Mouse (Mus musculus) limb, embryonic 14.5 days (tissue): ENCODE data around the gene Daxx. TPM values are rescaled to one million over a fixed set of nuclear protein-coding genes. Genes with fewer than 3 reads are reported as not detected.

ENCODE experiments used
- ATAC-seq: fragments of 200-750 bp; cut with Nextera tagmentation; 2 replicates; pipeline ENCODE4 v1.8.0; 2017; ENCODE audit warnings: low read depth, moderate number of reproducible peaks, moderate TSS enrichment; ENCODE audit not compliant: low FRiP score
- DNase-seq: peaks from one replicate; pipeline ENCODE4 v3.0.0-alpha.2; 2015; ENCODE audit warnings: low spot score
- H3K27ac ChIP-seq: fragments of 300-500 bp; sonication (generic); replicated peaks from 2 replicates; pipeline ENCODE4 v1.5.1; 2014; ENCODE audit warnings: low read depth, mild to moderate bottlenecking, low read length, moderate library complexity, mixed read lengths
- H3K27me3 ChIP-seq: fragments of 300-500 bp; sonication (generic); 2 replicates; pipeline ENCODE4 v1.6.1; 2014; ENCODE audit warnings: low read length, mixed read lengths; ENCODE audit not compliant: control insufficient read depth, insufficient read depth
- H3K36me3 ChIP-seq: fragments of 300-500 bp; sonication (generic); 2 replicates; pipeline ENCODE4 v1.6.1; 2014; ENCODE audit warnings: mild to moderate bottlenecking, low read length, moderate library complexity, mixed read lengths; ENCODE audit not compliant: control insufficient read depth, insufficient read depth
- H3K4me1 ChIP-seq: fragments of 300-500 bp; sonication (generic); 2 replicates; pipeline ENCODE4 v1.6.1; 2014; ENCODE audit warnings: antibody characterized with exemption, low read length, mixed read lengths; ENCODE audit not compliant: control insufficient read depth, insufficient read depth
- H3K4me2 ChIP-seq: fragments of 300-500 bp; sonication (generic); replicated peaks from 2 replicates; pipeline ENCODE4 v1.6.1; 2014; ENCODE audit warnings: low read depth, mild to moderate bottlenecking, low read length, moderate library complexity; ENCODE audit not compliant: severe bottlenecking
- H3K4me3 ChIP-seq: fragments of 300-500 bp; sonication (generic); replicated peaks from 2 replicates; pipeline ENCODE4 v1.5.1; 2014; ENCODE audit warnings: low read length
- H3K9ac ChIP-seq: fragments of 300-500 bp; sonication (generic); 2 replicates; pipeline ENCODE4 v1.6.1; 2014; ENCODE audit warnings: mild to moderate bottlenecking, low read depth, low read length, moderate library complexity; ENCODE audit not compliant: severe bottlenecking
- H3K9me3 ChIP-seq: fragments of 300-500 bp; sonication (generic); 2 replicates; pipeline ENCODE4 v1.6.1; 2016; ENCODE audit warnings: low read length; ENCODE audit not compliant: control insufficient read depth
- POLR2A ChIP-seq: fragments of 200-500 bp; IDR thresholded peaks from 2 replicates; pipeline ENCODE4 v1.8.0; 2012; ENCODE audit warnings: inconsistent platforms, mild to moderate bottlenecking, moderate library complexity, borderline replicate concordance; ENCODE audit not compliant: insufficient read depth, insufficient read length; ENCODE audit errors: extremely low read depth
- WGBS: fragments of 180-500 bp; shearing (Covaris S2); extraction: QIAGEN DNeasy Blood & Tissue Kit; methylation state at CpG from one replicate; pipeline ENCODE4 v1.1.7; 2014; 5-methylcytosine and 5-hydroxymethylcytosine counted together
- polyA plus RNA-seq, 2 experiments: library from polyadenylated mRNA; depleted of rRNA in 1 of 2; stranded (reverse) in 1 of 2; unstranded in 1 of 2; fragments of >200 nt; fragmentation: Nextera tagmentation in 1 of 2; extraction: Ambion mirVana in 1 of 2; gene quantifications; 2 replicates each; pipeline versions ENCODE4 v1.2.1 to v1.2.3; 2012 to 2014

Daxx gene
- polyA plus RNA-seq, 2 experiments, result 40.5 to 46.1 TPM

DNA sequence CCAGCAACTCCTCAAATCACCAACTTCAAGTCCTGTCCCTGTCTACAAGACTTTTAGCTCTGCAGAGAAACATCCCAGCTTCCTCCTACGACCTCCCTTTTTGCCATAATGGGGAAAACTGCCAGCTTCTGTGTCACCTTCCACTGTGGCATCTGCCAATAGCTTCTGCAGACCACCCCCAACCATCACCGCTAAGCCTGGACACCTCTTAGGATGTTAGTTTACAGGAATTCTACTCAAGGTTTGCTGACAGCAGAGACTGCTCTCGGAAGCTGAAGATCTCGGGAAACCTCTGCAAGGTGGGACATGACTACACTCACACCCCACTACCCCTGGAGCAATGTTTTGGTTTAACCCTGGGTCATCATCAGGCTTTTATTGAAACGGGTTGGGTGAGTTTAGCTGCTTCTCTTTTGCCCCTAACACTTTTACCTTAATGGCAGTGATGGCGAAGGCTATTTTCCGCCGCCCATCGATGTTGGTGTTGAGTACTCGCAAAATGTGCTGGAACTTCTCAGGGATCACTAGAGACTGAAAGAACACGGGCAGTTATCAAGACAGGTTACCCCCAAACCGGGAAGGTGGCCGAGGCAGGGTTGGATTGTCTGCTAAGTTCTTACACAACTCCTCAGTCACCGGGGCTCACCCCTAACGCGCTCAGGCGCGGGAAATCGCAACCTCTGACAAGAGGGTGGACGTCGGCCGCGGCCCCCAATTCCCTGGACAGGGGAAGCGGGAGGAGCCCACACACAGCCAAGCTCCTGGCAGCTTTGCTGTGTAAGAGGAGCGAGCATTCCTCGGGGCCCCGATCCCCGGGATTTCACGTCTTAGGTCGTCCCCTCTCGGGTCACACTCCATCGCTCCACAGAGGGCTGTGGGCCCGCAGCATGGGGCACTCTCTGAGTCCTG, 45.7 kb downstream of the Daxx start:
- ATAC-seq, result peak; percentile 7
- WGBS, result 1% methylated on average over 33 of the region's 33 CpGs
- no peak for TF ChIP-seq POLR2A
- Histone ChIP-seq H3K27me3 (no peaks in the 10 kb centered on the region), H3K4me2 (peak overlapping the region; percentile 99), H3K9ac (peak overlapping the region; percentile 96), H3K9me3 (no peaks in the 10 kb centered on the region), H3K36me3 (peaks cover 60% of the 10 kb centered on the region), H3K4me1 (peaks cover 38% of the 10 kb centered on the region), H3K27ac (peak overlapping the region; percentile 91), H3K4me3 (peak overlapping the region; percentile 95)
- DNase-seq, result no peak

- Histone ChIP-seq H3K4me3 (peak within 1 kb of the TSS; percentile 95), H3K27ac (peak within 1 kb of the TSS; percentile 91), H3K4me2 (peak within 1 kb of the TSS; percentile 99), H3K4me1 (peaks cover 33% of the 10 kb centered on the region), H3K9me3 (no peaks in the 10 kb centered on the region), H3K27me3 (no peaks in the 10 kb centered on the region), H3K36me3 (peaks cover 59% of the 10 kb centered on the region), H3K9ac (peak within 1 kb of the TSS; percentile 96)
- ATAC-seq (peak; percentile 88), DNase-seq (peak; percentile 99)
- WGBS, result under 1% methylated on average over 48 of the region's 50 CpGs
- TF ChIP-seq POLR2A, result peak; percentile 98; the same call in 1 of the 2 replicates
These were observed 46.5 kb downstream of the Daxx start, which contains the start of the genes Vps52 and Rps18 for GRCm38 (mm10) chr17:33955555-33956214. Gene Vps52, plus strand, starts transcription at chr17:33955812. Gene Rps18, minus strand, starts transcription at chr17:33956001.

- DNase-seq (no peak), ATAC-seq (no peak)
- H3K4me2 ChIP-seq, result peak overlapping the region; percentile 74
- H3K36me3 ChIP-seq, result peaks cover 59% of the 10 kb centered on the region
- 5% methylated on average over 10 of the region's 10 CpGs for WGBS
- H3K27ac ChIP-seq, result peak overlapping the region; percentile 80; the same call in 1 of the 2 replicates
- H3K27me3 ChIP-seq, result no peaks in the 10 kb centered on the region
- H3K4me1 ChIP-seq, result peaks cover 33% of the 10 kb centered on the region
- no peaks in the 10 kb centered on the region for H3K9me3 ChIP-seq
- TF ChIP-seq POLR2A, result no peak
- peak overlapping the region; percentile 95 for H3K4me3 ChIP-seq
- H3K9ac ChIP-seq, result peak overlapping the region; percentile 66
These were observed 47.1 kb downstream of the Daxx start for GRCm38 (mm10) chr17:33956336-33956735.

DNA sequence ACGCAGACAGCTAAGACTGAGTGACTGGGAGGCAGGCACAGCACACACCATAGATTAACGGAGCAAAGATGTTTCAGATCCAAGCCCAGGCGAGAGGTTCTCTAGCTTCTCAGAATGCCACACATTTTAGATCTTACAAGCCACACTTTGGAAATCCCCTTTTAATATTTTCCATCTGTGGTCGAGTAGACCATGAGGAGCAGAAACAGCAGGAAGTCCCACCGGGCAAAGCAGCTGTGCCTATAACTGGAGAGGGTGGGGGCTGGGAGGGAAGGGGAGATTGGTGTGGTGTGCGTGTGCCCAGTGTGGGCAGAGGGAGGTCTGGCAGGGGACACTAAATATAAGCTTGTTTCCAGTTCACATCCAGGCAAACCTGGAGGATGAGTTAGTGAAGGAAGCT, 48.3 kb downstream of the Daxx start:
- peaks cover 56% of the 10 kb centered on the region for H3K36me3 ChIP-seq
- H3K9me3 ChIP-seq, result no peaks in the 10 kb centered on the region

DNA sequence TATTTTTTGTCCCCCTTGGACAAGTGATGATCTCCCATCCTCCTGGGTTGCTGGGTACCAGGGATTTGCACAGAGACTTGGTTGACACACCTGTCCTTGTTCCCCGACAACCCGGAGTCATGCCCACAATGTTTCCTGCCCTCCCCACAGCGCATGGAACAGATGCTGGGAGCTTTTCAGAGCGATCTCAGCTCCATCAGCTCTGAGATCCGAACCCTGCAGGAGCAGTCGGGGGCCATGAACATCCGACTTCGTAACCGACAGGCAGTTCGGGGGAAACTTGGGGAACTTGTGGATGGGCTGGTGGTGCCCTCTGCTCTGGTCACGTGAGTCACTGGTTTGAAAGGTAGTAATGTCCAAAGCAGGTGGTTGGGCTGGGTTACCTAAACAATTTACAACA, 49.2 kb downstream of the Daxx start:
- H3K4me3 ChIP-seq, result no peak overlapping the region
- peaks cover 56% of the 10 kb centered on the region for H3K36me3 ChIP-seq
- WGBS, result 94% methylated on average over 11 of the region's 11 CpGs
- no peaks in the 10 kb centered on the region for H3K9me3 ChIP-seq
- H3K9ac ChIP-seq, result no peak overlapping the region
- no peak for DNase-seq
- no peak for TF ChIP-seq POLR2A
- peaks cover 17% of the 10 kb centered on the region for H3K4me1 ChIP-seq
- H3K27me3 ChIP-seq, result no peaks in the 10 kb centered on the region
- H3K4me2 ChIP-seq, result no peak overlapping the region
- no peak overlapping the region for H3K27ac ChIP-seq
- no peak for ATAC-seq

More for the DNA sequence above, 48.3 kb downstream of the Daxx start:
- H3K4me2 ChIP-seq, result no peak overlapping the region
- whole genome bisulfite sequencing, result 52% methylated on average over 6 of the region's 6 CpGs
- no peak for ATAC-seq
- TF ChIP-seq POLR2A, result no peak
- H3K27me3 ChIP-seq, result no peaks in the 10 kb centered on the region
- no peak overlapping the region for H3K9ac ChIP-seq
- H3K4me3 ChIP-seq, result no peak overlapping the region
- DNase-seq, result no peak
- H3K27ac ChIP-seq, result no peak overlapping the region
- H3K4me1 ChIP-seq, result peaks cover 24% of the 10 kb centered on the region
